Mouse (Mus musculus) kidney, postnatal 0 days (tissue): Measurements from ENCODE around the gene Slc1a2. TPM values are rescaled to one million over a fixed set of nuclear protein-coding genes. Genes with fewer than 3 reads are reported as not detected.

Source experiments
- ATAC-seq: fragments of 200-750 bp; cut with Nextera tagmentation; replicated peaks from 2 replicates; pipeline ENCODE4 v1.8.0; 2017; ENCODE audit warnings: low read depth, moderate number of reproducible peaks, moderate TSS enrichment, moderate library complexity; ENCODE audit not compliant: low FRiP score
- DNase-seq: peaks from one replicate; pipeline ENCODE4 v3.0.0-alpha.2; 2016; ENCODE audit warnings: low spot score
- H3K27ac ChIP-seq: fragments of 300-500 bp; sonication (generic); 2 replicates; pipeline ENCODE4 v1.5.1; 2014; ENCODE audit warnings: mild to moderate bottlenecking
- H3K27me3 ChIP-seq: fragments of 300-500 bp; sonication (generic); 2 replicates; pipeline ENCODE4 v1.6.1; 2014; ENCODE audit warnings: low read length, mixed read lengths; ENCODE audit not compliant: insufficient read depth
- H3K36me3 ChIP-seq: fragments of 300-500 bp; sonication (generic); 2 replicates; pipeline ENCODE4 v1.6.1; 2014; ENCODE audit warnings: low read length, mixed read lengths; ENCODE audit not compliant: insufficient read depth
- H3K4me1 ChIP-seq: fragments of 300-500 bp; sonication (generic); replicated peaks from 2 replicates; pipeline ENCODE4 v1.6.1; 2014; ENCODE audit warnings: antibody characterized with exemption, low read length, mixed read lengths; ENCODE audit not compliant: insufficient read depth
- H3K4me2 ChIP-seq: fragments of 300-500 bp; sonication (generic); 2 replicates; pipeline ENCODE4 v1.6.1; 2014; ENCODE audit warnings: mild to moderate bottlenecking, low read length, moderate library complexity, mixed read lengths
- H3K4me3 ChIP-seq: fragments of 300-500 bp; sonication (generic); replicated peaks from 2 replicates; pipeline ENCODE4 v1.5.1; 2014; ENCODE audit warnings: low read depth, low read length
- H3K9ac ChIP-seq: fragments of 300-500 bp; sonication (generic); 2 replicates; pipeline ENCODE4 v1.6.1; 2014; ENCODE audit warnings: low read depth, low read length
- H3K9me3 ChIP-seq: fragments of 300-500 bp; sonication (generic); replicated peaks from 2 replicates; pipeline ENCODE4 v1.6.1; 2016; ENCODE audit warnings: low read length, inconsistent platforms, mixed read lengths
- CTCF ChIP-seq: IDR thresholded peaks from 2 replicates; pipeline ENCODE4 v1.5.1; 2016; ENCODE audit warnings: antibody characterized with exemption, low read depth, mild to moderate bottlenecking, moderate library complexity
- WGBS: fragments of 180-500 bp; shearing (Covaris S2); extraction: QIAGEN DNeasy Blood & Tissue Kit; methylation state at CpG from one replicate; pipeline ENCODE4 v1.1.7; 2014; 5-methylcytosine and 5-hydroxymethylcytosine counted together
- polyA plus RNA-seq: library from polyadenylated mRNA; unstranded; fragments of >200 nt; fragmentation: Nextera tagmentation; extraction: Ambion mirVana; gene quantifications from 2 replicates; pipeline ENCODE4 v1.2.1, GENCODE M21; 2015

Gene Slc1a2
- polyA plus RNA-seq, 1 experiment from 2014 or later: 0.13 TPM

GRCm38 (mm10) chr2:102807633-102808032 lies 149.2 kb downstream of the Slc1a2 start:
- 29% methylated on average over 3 of the region's 3 CpGs for WGBS

GRCm38 (mm10) chr2:102809436-102809835 lies 151.0 kb downstream of the Slc1a2 start:
- WGBS: 81% methylated on average over 1 of the region's 1 CpGs
- H3K27ac ChIP-seq: no peak overlapping the region
- no peaks in the 10 kb centered on the region for H3K36me3 ChIP-seq
- no peak overlapping the region for H3K9ac ChIP-seq
- no peaks in the 10 kb centered on the region for H3K9me3 ChIP-seq
- ATAC-seq: no peak
- H3K4me2 ChIP-seq: no peak overlapping the region
- no peak overlapping the region for H3K4me3 ChIP-seq
- no peaks in the 10 kb centered on the region for H3K27me3 ChIP-seq
- no peak for TF ChIP-seq CTCF
- DNase-seq: no peak
- H3K4me1 ChIP-seq: no peaks in the 10 kb centered on the region

More at GRCm38 (mm10) chr2:102807633-102808032, 149.2 kb downstream of the Slc1a2 start:
- Histone ChIP-seq H3K4me1 (no peaks in the 10 kb centered on the region), H3K4me3 (no peak overlapping the region), H3K9ac (no peak overlapping the region), H3K27ac (no peak overlapping the region), H3K4me2 (no peak overlapping the region), H3K27me3 (no peaks in the 10 kb centered on the region), H3K36me3 (no peaks in the 10 kb centered on the region), H3K9me3 (no peaks in the 10 kb centered on the region)
- no peak for TF ChIP-seq CTCF
- DNase-seq: no peak
- ATAC-seq: no peak

GRCm38 (mm10) chr2:102812756-102813155 lies 154.3 kb downstream of the Slc1a2 start:
- no peak for DNase-seq
- WGBS: 68% methylated on average over 4 of the region's 4 CpGs
- H3K9ac ChIP-seq: no peak overlapping the region

GRCm38 (mm10) chr2:102815289-102815809 lies 156.9 kb downstream of the Slc1a2 start:
- Histone ChIP-seq H3K9ac (no peak overlapping the region), H3K27me3 (no peaks in the 10 kb centered on the region), H3K4me1 (0 out of 2 replicates have a peak, but pooled peaks cover under 1% of the 10 kb centered on the region), H3K4me3 (no peak overlapping the region), H3K27ac (no peak overlapping the region), H3K9me3 (no peaks in the 10 kb centered on the region), H3K36me3 (no peaks in the 10 kb centered on the region), H3K4me2 (no peak overlapping the region)
- WGBS: 12% methylated on average over 6 of the region's 6 CpGs
- TF ChIP-seq CTCF: no peak
- DNase-seq (peak; percentile 92), ATAC-seq (peak; percentile 89)

More at GRCm38 (mm10) chr2:102812756-102813155, 154.3 kb downstream of the Slc1a2 start:
- H3K4me1 ChIP-seq: no peaks in the 10 kb centered on the region
- H3K4me3 ChIP-seq: no peak overlapping the region
- H3K4me2 ChIP-seq: no peak overlapping the region
- no peak for TF ChIP-seq CTCF
- no peaks in the 10 kb centered on the region for H3K9me3 ChIP-seq
- no peak for ATAC-seq
- no peak overlapping the region for H3K27ac ChIP-seq
- no peaks in the 10 kb centered on the region for H3K36me3 ChIP-seq
- H3K27me3 ChIP-seq: no peaks in the 10 kb centered on the region

- no peak for ATAC-seq
- H3K4me1 ChIP-seq: 0 out of 2 replicates have a peak, but pooled peaks cover 3% of the 10 kb centered on the region
- H3K36me3 ChIP-seq: no peaks in the 10 kb centered on the region
- H3K9me3 ChIP-seq: no peaks in the 10 kb centered on the region
- WGBS: 45% methylated on average over 5 of the region's 5 CpGs
- H3K4me2 ChIP-seq: no peak overlapping the region
- peak; percentile 60 for DNase-seq
- H3K27me3 ChIP-seq: no peaks in the 10 kb centered on the region
- no peak overlapping the region for H3K27ac ChIP-seq
- no peak for TF ChIP-seq CTCF
- no peak overlapping the region for H3K4me3 ChIP-seq
- no peak overlapping the region for H3K9ac ChIP-seq
Measured at GRCm38 (mm10) chr2:102820225-102820711, 161.8 kb downstream of the Slc1a2 start.

- H3K27me3 ChIP-seq: no peaks in the 10 kb centered on the region
- 73% methylated on average over 8 of the region's 8 CpGs for WGBS
- no peak for TF ChIP-seq CTCF
- no peaks in the 10 kb centered on the region for H3K36me3 ChIP-seq
- H3K9ac ChIP-seq: no peak overlapping the region
- no peaks in the 10 kb centered on the region for H3K9me3 ChIP-seq
- 0 out of 2 replicates have a peak, but pooled peaks cover 3% of the 10 kb centered on the region for H3K4me1 ChIP-seq
- no peak overlapping the region for H3K4me3 ChIP-seq
- ATAC-seq (no peak), DNase-seq (no peak)
- no peak overlapping the region for H3K27ac ChIP-seq
- no peak overlapping the region for H3K4me2 ChIP-seq
Measured at GRCm38 (mm10) chr2:102820790-102821189, 162.3 kb downstream of the Slc1a2 start.

- 92% methylated on average over 6 of the region's 6 CpGs for WGBS
- Histone ChIP-seq H3K27me3 (no peaks in the 10 kb centered on the region), H3K36me3 (no peaks in the 10 kb centered on the region), H3K9me3 (no peaks in the 10 kb centered on the region), H3K4me1 (0 out of 2 replicates have a peak, but pooled peaks cover 3% of the 10 kb centered on the region), H3K9ac (no peak overlapping the region), H3K4me3 (no peak overlapping the region), H3K27ac (no peak overlapping the region), H3K4me2 (no peak overlapping the region)
- no peak for DNase-seq
- no peak for ATAC-seq
- no peak for TF ChIP-seq CTCF
Measured at GRCm38 (mm10) chr2:102822036-102822435, 163.6 kb downstream of the Slc1a2 start.
